11 mouse cellular contexts compared by ENCODE assay signal in genomic region chr11:103979381-103979780, GRCm38 (mm10). TPM values are rescaled to one million over a fixed set of nuclear protein-coding genes. Genes with fewer than 3 reads are reported as not detected.
DNase-seq lines count a peak whose midpoint lies in the region; ATAC-seq lines count a peak whose summit lies in the region.
"Had no signal": no experiment of that assay in that cellular context is flagged by ENCODE, and none has a peak within 500 bp of the region (broad histone marks: within the 10 kb centered on the region; RNA-seq: fewer than 3 reads in every experiment).

No protein-coding gene starts in this region.

- H3K27me3 ChIP-seq in hindbrain, embryonic 10.5 days (ENCODE audit: insufficient read depth, poor library complexity, severe bottlenecking): no peaks in the 10 kb centered on the region
- no peaks in the 10 kb centered on the region for H3K27me3 ChIP-seq in hindbrain, embryonic 12.5 days
- no peaks in the 10 kb centered on the region for H3K27me3 ChIP-seq in forebrain, embryonic 16.5 days (replicated peaks; ENCODE audit: control insufficient read depth, insufficient read depth, low read length)

- DNase-seq in hindbrain, embryonic 10.5 days (ENCODE audit: low spot score): no peak
- peak; percentile 60 for DNase-seq in 416B (ENCODE audit: low read depth)
- no peak for DNase-seq in cerebellum, postnatal 4 days (ENCODE audit: low spot score in 2 of 2)
- DNase-seq: cerebellum, adult 2 months; layer of hippocampus, postnatal 36 days; thymus, adult 18-20 months had no signal

- ATAC-seq in hindbrain, embryonic 12.5 days (ENCODE audit: low FRiP score): no peak
- peak; percentile 29; the same call in 1 of the 2 replicates for ATAC-seq in common myeloid progenitor, adult 5-6 weeks (replicated peaks; ENCODE audit: low read depth, poor library complexity, severe bottlenecking)
- ATAC-seq in megakaryocyte, adult 5-6 weeks (ENCODE audit: poor library complexity, severe bottlenecking): peak; percentile 79
- no peak for ATAC-seq in forebrain, embryonic 16.5 days

- H3K9me3 ChIP-seq in hindbrain, embryonic 10.5 days: no peaks in the 10 kb centered on the region
- H3K9me3 ChIP-seq in hindbrain, embryonic 12.5 days (replicated peaks): no peaks in the 10 kb centered on the region
- H3K9me3 ChIP-seq in forebrain, embryonic 16.5 days (ENCODE audit: control insufficient read depth, low read length): no peaks in the 10 kb centered on the region
- H3K9me3 ChIP-seq: embryonic facial prominence, embryonic 10.5 days had no signal

- H3K9ac ChIP-seq in hindbrain, embryonic 12.5 days: no peak overlapping the region
- no peak overlapping the region for H3K9ac ChIP-seq in forebrain, embryonic 16.5 days (replicated peaks; ENCODE audit: low read depth, low read length)

- peaks cover 97% of the 10 kb centered on the region for H3K36me3 ChIP-seq in hindbrain, embryonic 10.5 days
- H3K36me3 ChIP-seq in hindbrain, embryonic 12.5 days: peaks cover 87% of the 10 kb centered on the region
- H3K36me3 ChIP-seq in forebrain, embryonic 16.5 days (ENCODE audit: control insufficient read depth, insufficient read depth): peaks cover 27% of the 10 kb centered on the region

- WGBS in hindbrain, embryonic 10.5 days: 89% methylated on average over 4 of the region's 4 CpGs
- WGBS in hindbrain, embryonic 12.5 days: 92% methylated on average over 4 of the region's 4 CpGs
- WGBS in forebrain, embryonic 16.5 days: 87% methylated on average over 4 of the region's 4 CpGs

- no peak overlapping the region for H3K4me2 ChIP-seq in hindbrain, embryonic 12.5 days (replicated peaks)
- no peak overlapping the region for H3K4me2 ChIP-seq in forebrain, embryonic 16.5 days (ENCODE audit: low read length)

- H3K27ac ChIP-seq in hindbrain, embryonic 10.5 days: 0 out of 2 replicates have a peak overlapping the region, but pooled peaks have one; percentile 23
- H3K27ac ChIP-seq in hindbrain, embryonic 12.5 days: no peak overlapping the region
- H3K27ac ChIP-seq in forebrain, embryonic 16.5 days (ENCODE audit: low read length): no peak overlapping the region
- H3K27ac ChIP-seq: embryonic facial prominence, embryonic 10.5 days had no signal

- H3K4me1 ChIP-seq in hindbrain, embryonic 10.5 days (replicated peaks): peaks cover 8% of the 10 kb centered on the region
- 0 out of 2 replicates have a peak, but pooled peaks cover 4% of the 10 kb centered on the region for H3K4me1 ChIP-seq in hindbrain, embryonic 12.5 days
- no peaks in the 10 kb centered on the region for H3K4me1 ChIP-seq in forebrain, embryonic 16.5 days (replicated peaks; ENCODE audit: control insufficient read depth, insufficient read depth, low read length)

- H3K4me3 ChIP-seq in hindbrain, embryonic 10.5 days: no peak overlapping the region
- no peak overlapping the region for H3K4me3 ChIP-seq in hindbrain, embryonic 12.5 days
- no peak overlapping the region for H3K4me3 ChIP-seq in forebrain, embryonic 16.5 days (replicated peaks; ENCODE audit: low read length)
- H3K4me3 ChIP-seq: embryonic facial prominence, embryonic 10.5 days had no signal

RNA-seq across cellular contexts. Expression of gene Arf2, which starts 12.8 kb away (rescaled TPM):
- 99.1 and 116 TPM in 2 replicates for polyA plus RNA-seq in hindbrain, embryonic 10.5 days (2016; fragmentation: Nextera tagmentation; extraction: Ambion mirVana)
- polyA plus RNA-seq in hindbrain, embryonic 12.5 days (2016; fragmentation: Nextera tagmentation; extraction: Ambion mirVana): 140 and 145 TPM in 2 replicates
- total RNA-seq in common myeloid progenitor, adult 5-6 weeks (2017): 22.6 and 32.4 TPM in 2 replicates
- 37.6 and 41.1 TPM in 2 replicates for total RNA-seq in megakaryocyte, adult 5-6 weeks (2015)
- total RNA-seq in megakaryocyte, adult 5-6 weeks (2017): 52.2 and 55.1 TPM in 2 replicates
- 177 and 186 TPM in 2 replicates for polyA plus RNA-seq in forebrain, embryonic 16.5 days (2015; fragmentation: Nextera tagmentation; extraction: Ambion mirVana)

RNA-seq across cellular contexts. Expression of gene Nsf, which starts 25.5 kb away (rescaled TPM):
- 53.1 and 54.3 TPM in 2 replicates for polyA plus RNA-seq in hindbrain, embryonic 10.5 days (2016; fragmentation: Nextera tagmentation; extraction: Ambion mirVana)
- polyA plus RNA-seq in hindbrain, embryonic 12.5 days (2016; fragmentation: Nextera tagmentation; extraction: Ambion mirVana): 81.7 and 85.7 TPM in 2 replicates
- total RNA-seq in common myeloid progenitor, adult 5-6 weeks (2017): 27.5 and 42.5 TPM in 2 replicates
- 44.8 and 50.0 TPM in 2 replicates for total RNA-seq in megakaryocyte, adult 5-6 weeks (2015)
- 49.3 and 51.1 TPM in 2 replicates for total RNA-seq in megakaryocyte, adult 5-6 weeks (2017)
- 99.6 and 128 TPM in 2 replicates for polyA plus RNA-seq in forebrain, embryonic 16.5 days (2015; fragmentation: Nextera tagmentation; extraction: Ambion mirVana)

Comparison
In these comparisons a context has a peak if more than half of its experiments do, and no peak if none do; other contexts are left out.
1. ATAC-seq: peak in common myeloid progenitor, adult 5-6 weeks (single experiment) and megakaryocyte, adult 5-6 weeks (single experiment); none in hindbrain, embryonic 12.5 days (single experiment) and forebrain, embryonic 16.5 days (single experiment).